Mouse (Mus musculus) MEL (cell line): ENCODE measurements around the gene Ttc12. TPM values are rescaled to one million over a fixed set of nuclear protein-coding genes. Genes with fewer than 3 reads are reported as not detected.

Experiments used
- DNase-seq: peaks from one replicate; pipeline ENCODE4 v3.0.0; 2011; ENCODE audit warnings: low read depth, low spot score
- H3K27ac ChIP-seq: 2 replicates; pipeline ENCODE4 v1.5.1; 2012; ENCODE audit warnings: low read depth, mild to moderate bottlenecking, control low read depth, low read length, moderate library complexity; ENCODE audit not compliant: control insufficient read depth
- H3K27me3 ChIP-seq, 2 experiments: fragments of 150-350 bp in 1 of 2; sonication (generic) in 1 of 2; 2 replicates each; pipeline ENCODE4 v1.6.1; 2012; ENCODE audit warnings: low read length in 2 of 2, mild to moderate bottlenecking in 2 of 2, improper control_type of control experiment in 1 of 2, moderate library complexity in 1 of 2; ENCODE audit not compliant: insufficient read depth in 2 of 2, control insufficient read depth in 1 of 2
- H3K36me3 ChIP-seq, 2 experiments: 2 replicates each; pipeline ENCODE4 v1.6.1; 2012 to 2014; ENCODE audit warnings: low read length in 2 of 2, improper control_type of control experiment in 1 of 2, inconsistent platforms in 1 of 2, mild to moderate bottlenecking in 1 of 2; ENCODE audit not compliant: insufficient read depth in 2 of 2, control insufficient read depth in 1 of 2
- H3K4me1 ChIP-seq, 2 experiments: fragments of 150-350 bp in 1 of 2; sonication (generic) in 1 of 2; 2 replicates each; pipeline ENCODE4 v1.6.1; 2012; ENCODE audit warnings: low read length in 2 of 2, improper control_type of control experiment in 1 of 2, mild to moderate bottlenecking in 1 of 2; ENCODE audit not compliant: insufficient read depth in 2 of 2, control insufficient read depth in 1 of 2
- H3K4me3 ChIP-seq, 2 experiments: fragments of 150-350 bp in 1 of 2; sonication (generic) in 1 of 2; 2 replicates each; pipeline ENCODE4 v1.5.1; 2012; ENCODE audit warnings: low read depth in 2 of 2, low read length in 2 of 2, mild to moderate bottlenecking in 2 of 2, moderate library complexity in 2 of 2, control low read depth in 1 of 2, improper control_type of control experiment in 1 of 2; ENCODE audit not compliant: control insufficient read depth in 1 of 2, insufficient read depth in 1 of 2
- H3K79me2 ChIP-seq: 2 replicates; pipeline ENCODE4 v1.6.1; 2012; ENCODE audit warnings: mild to moderate bottlenecking, low read length, moderate library complexity; ENCODE audit not compliant: control insufficient read depth, poor library complexity, insufficient read depth
- H3K9ac ChIP-seq: 2 replicates; pipeline ENCODE4 v1.6.1; 2012; ENCODE audit warnings: low read depth, mild to moderate bottlenecking, control low read depth, low read length, moderate library complexity; ENCODE audit not compliant: control insufficient read depth, poor library complexity, severe bottlenecking
- H3K9me3 ChIP-seq: fragments of 150-350 bp; sonication (generic); replicated peaks from 2 replicates; pipeline ENCODE4 v1.6.1; 2012; ENCODE audit warnings: mild to moderate bottlenecking, low read length, improper control_type of control experiment, moderate library complexity; ENCODE audit not compliant: insufficient read depth
- CHD1 ChIP-seq: IDR thresholded peaks from 2 replicates; pipeline ENCODE4 v1.6.1; 2012; ENCODE audit warnings: low read depth, mild to moderate bottlenecking, inconsistent platforms, low read length, improper control_type of control experiment
- CHD2 ChIP-seq: IDR thresholded peaks from 2 replicates; pipeline ENCODE4 v1.6.1; 2011; ENCODE audit warnings: low read length, improper control_type of control experiment
- ELF1 ChIP-seq: IDR thresholded peaks from 2 replicates; pipeline ENCODE4 v1.6.1; 2014; ENCODE audit warnings: low read depth, mild to moderate bottlenecking, inconsistent platforms, low read length, improper control_type of control experiment, moderate library complexity
- ETS1 ChIP-seq: IDR thresholded peaks from 2 replicates; pipeline ENCODE4 v1.6.1; 2012; ENCODE audit warnings: low read depth, mild to moderate bottlenecking, inconsistent platforms, low read length, improper control_type of control experiment, moderate library complexity
- GABPA ChIP-seq: IDR thresholded peaks from 2 replicates; pipeline ENCODE4 v1.6.1; 2012; ENCODE audit warnings: low read depth, mild to moderate bottlenecking, inconsistent platforms, low read length, improper control_type of control experiment, moderate library complexity
- GATA1 ChIP-seq: IDR thresholded peaks from 2 replicates; pipeline ENCODE4 v1.6.1; 2011; ENCODE audit warnings: low read depth, low read length, improper control_type of control experiment
- HCFC1 ChIP-seq: IDR thresholded peaks from 2 replicates; pipeline ENCODE4 v1.6.1; 2012; ENCODE audit warnings: low read depth, mild to moderate bottlenecking, inconsistent platforms, low read length, improper control_type of control experiment, moderate library complexity
- KAT2A ChIP-seq: conservative IDR thresholded peaks from 2 replicates; pipeline ENCODE4 v1.6.1; 2012; ENCODE audit warnings: low read depth, low read length, improper control_type of control experiment, inconsistent platforms
- MEF2A ChIP-seq: IDR thresholded peaks from 2 replicates; pipeline ENCODE4 v1.6.1; 2014; ENCODE audit warnings: low read depth, mild to moderate bottlenecking, inconsistent platforms, low read length, improper control_type of control experiment; ENCODE audit not compliant: poor library complexity, insufficient replicate concordance, severe bottlenecking; ENCODE audit errors: extremely low read depth
- MXI1 ChIP-seq: IDR thresholded peaks from 2 replicates; pipeline ENCODE4 v1.6.1; 2011; ENCODE audit warnings: mild to moderate bottlenecking, low read depth, low read length, improper control_type of control experiment
- MYB ChIP-seq: IDR thresholded peaks from 2 replicates; pipeline ENCODE4 v1.6.1; 2011; ENCODE audit warnings: mild to moderate bottlenecking, low read depth, low read length, improper control_type of control experiment
- MYC ChIP-seq: IDR thresholded peaks from 2 replicates; pipeline ENCODE4 v1.6.1; 2011; ENCODE audit warnings: low read depth, mild to moderate bottlenecking, low read length, improper control_type of control experiment, moderate library complexity
- NELFE ChIP-seq: IDR thresholded peaks from 2 replicates; pipeline ENCODE4 v1.6.1; 2011; ENCODE audit warnings: low read depth, low read length, improper control_type of control experiment
- NRF1 ChIP-seq: IDR thresholded peaks from 2 replicates; pipeline ENCODE4 v1.6.1; 2014; ENCODE audit warnings: low read depth, mild to moderate bottlenecking, inconsistent platforms, low read length, improper control_type of control experiment, moderate library complexity; ENCODE audit not compliant: poor library complexity, insufficient read depth, severe bottlenecking
- POLR2AphosphoS2 ChIP-seq: IDR thresholded peaks from 2 replicates; pipeline ENCODE4 v1.6.1; 2011; ENCODE audit warnings: low read length, improper control_type of control experiment
- POLR2AphosphoS5 ChIP-seq: IDR thresholded peaks from 2 replicates; pipeline ENCODE4 v1.6.1; 2012; ENCODE audit warnings: low read depth, borderline replicate concordance, mild to moderate bottlenecking, inconsistent platforms, low read length, moderate library complexity, mixed read lengths
- RAD21 ChIP-seq: IDR thresholded peaks from 2 replicates; pipeline ENCODE4 v1.6.1; 2011; ENCODE audit warnings: mild to moderate bottlenecking, low read depth, low read length, improper control_type of control experiment
- RCOR1 ChIP-seq: IDR thresholded peaks from 2 replicates; pipeline ENCODE4 v1.6.1; 2012; ENCODE audit warnings: low read depth, mild to moderate bottlenecking, inconsistent platforms, low read length, improper control_type of control experiment
- SMC3 ChIP-seq: IDR thresholded peaks from 2 replicates; pipeline ENCODE4 v1.6.1; 2011; ENCODE audit warnings: low read depth, low read length, improper control_type of control experiment
- TBP ChIP-seq: IDR thresholded peaks from 2 replicates; pipeline ENCODE4 v1.8.0; 2011; ENCODE audit warnings: low read depth, low read length, improper control_type of control experiment
- TCF12 ChIP-seq: IDR thresholded peaks from 2 replicates; pipeline ENCODE4 v1.6.1; 2014; ENCODE audit warnings: low read depth, mild to moderate bottlenecking, inconsistent platforms, low read length, improper control_type of control experiment, moderate library complexity
- USF2 ChIP-seq, 2 experiments: IDR thresholded peaks; 2 replicates each; pipeline ENCODE4 v1.6.1; 2011 to 2012; ENCODE audit warnings: improper control_type of control experiment in 2 of 2, low read length in 2 of 2, borderline replicate concordance in 1 of 2, inconsistent platforms in 1 of 2, low read depth in 1 of 2, mild to moderate bottlenecking in 1 of 2; ENCODE audit not compliant: insufficient read depth in 1 of 2
- polyA plus RNA-seq, 2 experiments: library from polyadenylated mRNA; stranded (reverse) in 1 of 2; unstranded in 1 of 2; fragments of >175 nt in 1 of 2; fragments of >200 nt in 1 of 2; gene quantifications; 2 replicates each; pipeline versions ENCODE4 v1.2.1 to v1.2.4; 2012; ENCODE audit warnings: low replicate concordance in 2 of 2, low read depth in 1 of 2; ENCODE audit not compliant: insufficient read length in 2 of 2, insufficient read depth in 1 of 2, missing spikeins in 1 of 2
- total RNA-seq: library from RNA; depleted of rRNA; stranded (reverse); fragments of 300-350 nt; gene quantifications from 2 replicates; pipeline ENCODE4 v1.2.3, GENCODE M21; 2012

Ttc12 gene
- total and polyA plus RNA-seq, 3 experiments = 0.31 to 0.78 TPM; not detected in 1

DNA sequence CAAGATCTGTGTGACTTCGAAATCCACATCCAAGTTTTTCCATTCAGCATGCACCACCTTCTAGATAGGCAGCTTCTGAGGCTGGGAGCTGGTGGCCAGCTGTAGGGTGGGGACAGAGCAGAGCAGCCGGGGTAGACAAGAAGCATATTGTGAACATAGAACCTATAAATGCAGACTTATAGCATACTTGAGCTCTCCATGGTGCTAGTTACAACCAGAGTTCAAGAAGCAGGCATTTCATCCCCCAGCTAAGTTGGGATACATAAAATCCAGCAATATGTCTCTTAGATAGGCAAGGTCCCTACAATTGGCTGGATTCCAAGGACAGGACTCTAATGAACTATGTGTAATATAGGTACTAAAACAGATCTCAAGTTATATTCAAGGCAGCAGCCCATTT, 82.3 kb downstream of the Ttc12 start:
- Histone ChIP-seq H3K4me1 (no peaks in the 10 kb centered on the region), H3K36me3 (no peaks in the 10 kb centered on the region), H3K9me3 (no peaks in the 10 kb centered on the region), H3K27me3 (no peaks in the 10 kb centered on the region; a peak in 1 of 4 replicates), H3K9ac (no peak overlapping the region), H3K79me2 (no peaks in the 10 kb centered on the region), H3K27ac (no peak overlapping the region), H3K4me3 (no peak overlapping the region)
- DNase-seq = peak; percentile 2
- TF ChIP-seq MXI1 = no peak
- no peak for TF ChIP-seq TCF12
- TF ChIP-seq ELF1 = no peak
- no peak for TF ChIP-seq ETS1
- TF ChIP-seq GABPA = no peak

DNA sequence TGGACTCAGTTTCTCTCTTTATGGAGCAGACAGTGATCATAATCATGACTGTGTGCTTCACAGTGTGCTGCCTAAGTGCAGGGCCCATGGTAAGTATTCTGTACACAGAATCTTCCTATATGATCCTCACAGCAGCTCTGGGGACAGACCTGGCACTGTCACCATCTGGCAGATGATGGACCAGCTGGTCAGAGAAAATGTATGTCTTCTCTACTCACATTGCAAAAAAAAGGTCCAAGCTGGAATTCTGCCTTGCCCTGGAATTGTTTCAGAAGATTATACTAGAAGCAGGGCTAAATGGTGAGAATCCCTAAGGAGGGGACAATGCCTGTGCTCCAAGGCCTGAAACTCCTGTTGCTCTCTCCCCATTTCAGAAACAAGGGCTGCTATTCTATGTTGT, 90.0 kb downstream of the Ttc12 start:
- Histone ChIP-seq H3K9me3 (no peaks in the 10 kb centered on the region), H3K27ac (no peak overlapping the region)
- TF ChIP-seq MYC (no peak), NRF1 (no peak), USF2 (IDR thresholded peaks at IDR 0.05; ENCODE audit: borderline replicate concordance in 1 of 2, insufficient read depth in 1 of 2, low read depth in 1 of 2, low read length in 2 of 2) (no peak), HCFC1 (no peak), MYB (no peak), MEF2A (no peak)
- TF ChIP-seq, all 39 proteins: peak for 0
- no peaks in the 10 kb centered on the region for H3K36me3 ChIP-seq
- H3K79me2 ChIP-seq = no peaks in the 10 kb centered on the region
- no peaks in the 10 kb centered on the region for H3K4me1 ChIP-seq
- no peak for DNase-seq
- H3K9ac ChIP-seq = no peak overlapping the region
- H3K27me3 ChIP-seq = no peaks in the 10 kb centered on the region
- H3K4me3 ChIP-seq = no peak overlapping the region

DNA sequence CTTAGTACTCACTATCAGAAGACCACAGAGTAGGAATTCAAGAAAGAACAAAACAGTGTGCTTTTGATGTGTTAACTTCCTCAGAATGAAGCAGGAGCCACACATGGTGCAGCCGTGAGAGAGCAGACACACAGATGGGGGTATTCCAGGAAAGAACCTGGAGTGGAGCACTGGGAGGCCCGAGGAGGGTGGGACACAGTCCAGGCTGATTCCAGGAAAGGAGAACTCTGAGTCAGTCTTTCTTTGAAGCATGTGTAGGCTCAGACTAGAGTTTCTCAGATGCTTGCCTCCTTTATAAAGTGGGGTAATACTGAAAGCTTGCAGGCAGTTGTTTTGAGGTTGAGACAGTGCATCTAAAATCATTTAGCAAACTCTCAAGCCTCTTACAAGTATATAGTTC, 93.8 kb downstream of the Ttc12 start:
- Histone ChIP-seq H3K27ac (no peak overlapping the region), H3K4me1 (no peaks in the 10 kb centered on the region), H3K27me3 (no peaks in the 10 kb centered on the region), H3K79me2 (no peaks in the 10 kb centered on the region), H3K9me3 (no peaks in the 10 kb centered on the region), H3K36me3 (no peaks in the 10 kb centered on the region), H3K9ac (no peak overlapping the region), H3K4me3 (no peak overlapping the region)
- TF ChIP-seq CHD2 (no peak), NELFE (no peak), RAD21 (no peak), KAT2A (no peak), GATA1 (no peak), CHD1 (no peak), GABPA (no peak), TBP (no peak), ETS1 (no peak), POLR2AphosphoS5 (no peak), RCOR1 (no peak), TCF12 (no peak), SMC3 (no peak), POLR2AphosphoS2 (no peak)
- no peak for DNase-seq
